Mouse (Mus musculus): ENCODE results near the gene Ppt2. TPM values are rescaled to one million over a fixed set of nuclear protein-coding genes. Genes with fewer than 3 reads are reported as not detected.
A peak's percentile ranks its signal among the peaks of the same experiment; 100 is the strongest.

The Ppt2 gene
- polyA plus RNA-seq, 1 experiment from 2014 or later, result 24.3 TPM

DNA sequence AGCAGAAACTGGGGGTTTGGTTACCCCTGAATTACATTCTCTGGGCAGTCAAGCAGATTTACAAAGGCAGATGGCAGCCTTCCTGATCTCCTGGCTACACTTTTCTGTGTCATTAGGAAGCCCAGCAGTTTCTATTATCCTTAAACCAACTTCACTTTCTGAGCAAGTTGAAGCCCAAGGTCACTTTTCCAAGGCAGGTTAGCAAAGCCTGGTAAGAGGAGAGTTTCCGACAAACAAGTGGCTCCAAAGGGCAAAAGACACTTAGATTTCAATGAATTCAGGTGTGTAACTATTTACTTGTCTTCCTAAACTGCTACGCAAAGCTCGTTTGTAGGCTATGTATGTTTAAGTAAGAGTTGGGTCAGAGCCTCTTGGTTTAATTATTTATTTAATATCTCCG is 15.1 kb upstream of the Ppt2 start:
- Histone ChIP-seq H3K4me1 (peaks cover 34% of the 10 kb centered on the region), H3K9me3 (no peaks in the 10 kb centered on the region), H3K27me3 (ENCODE audit: insufficient read depth, poor library complexity, severe bottlenecking) (no peaks in the 10 kb centered on the region), H3K4me3 (no peak overlapping the region), H3K36me3 (peaks cover 6% of the 10 kb centered on the region; the same call in 1 of the 2 replicates), H3K27ac (no peak overlapping the region)
- no peak for DNase-seq (ENCODE audit: low spot score)
- 81% methylated on average over 4 of the region's 4 CpGs for WGBS

DNA sequence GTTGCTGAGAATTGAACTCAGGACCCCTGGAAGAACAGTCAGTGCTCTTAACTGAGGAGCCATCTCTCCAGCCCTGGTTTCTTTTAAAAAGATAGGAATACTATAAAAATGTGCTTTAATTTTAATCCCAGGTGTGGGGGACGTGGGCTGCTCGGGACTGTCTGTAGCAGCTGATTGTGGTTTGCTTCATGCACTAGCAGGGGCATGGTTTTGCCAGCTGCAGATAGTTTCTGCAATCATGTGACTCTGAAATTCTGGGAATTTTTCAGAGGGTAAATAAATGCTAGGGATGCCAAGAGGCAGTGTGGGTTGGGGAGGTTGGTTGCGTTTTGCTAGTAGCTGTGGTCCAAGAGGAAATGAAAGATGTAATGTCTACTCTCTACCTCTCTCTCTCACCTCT is 13.6 kb upstream of the Ppt2 start:
- no peak overlapping the region for H3K27ac ChIP-seq
- H3K9me3 ChIP-seq, result no peaks in the 10 kb centered on the region
- no peak overlapping the region for H3K4me3 ChIP-seq
- H3K4me1 ChIP-seq, result peaks cover 24% of the 10 kb centered on the region
- H3K27me3 ChIP-seq (ENCODE audit: insufficient read depth, poor library complexity, severe bottlenecking), result no peaks in the 10 kb centered on the region
- no peak for DNase-seq (ENCODE audit: low spot score)
- H3K36me3 ChIP-seq, result peaks cover 6% of the 10 kb centered on the region; the same call in 1 of the 2 replicates
- 84% methylated on average over 3 of the region's 3 CpGs for WGBS

DNA sequence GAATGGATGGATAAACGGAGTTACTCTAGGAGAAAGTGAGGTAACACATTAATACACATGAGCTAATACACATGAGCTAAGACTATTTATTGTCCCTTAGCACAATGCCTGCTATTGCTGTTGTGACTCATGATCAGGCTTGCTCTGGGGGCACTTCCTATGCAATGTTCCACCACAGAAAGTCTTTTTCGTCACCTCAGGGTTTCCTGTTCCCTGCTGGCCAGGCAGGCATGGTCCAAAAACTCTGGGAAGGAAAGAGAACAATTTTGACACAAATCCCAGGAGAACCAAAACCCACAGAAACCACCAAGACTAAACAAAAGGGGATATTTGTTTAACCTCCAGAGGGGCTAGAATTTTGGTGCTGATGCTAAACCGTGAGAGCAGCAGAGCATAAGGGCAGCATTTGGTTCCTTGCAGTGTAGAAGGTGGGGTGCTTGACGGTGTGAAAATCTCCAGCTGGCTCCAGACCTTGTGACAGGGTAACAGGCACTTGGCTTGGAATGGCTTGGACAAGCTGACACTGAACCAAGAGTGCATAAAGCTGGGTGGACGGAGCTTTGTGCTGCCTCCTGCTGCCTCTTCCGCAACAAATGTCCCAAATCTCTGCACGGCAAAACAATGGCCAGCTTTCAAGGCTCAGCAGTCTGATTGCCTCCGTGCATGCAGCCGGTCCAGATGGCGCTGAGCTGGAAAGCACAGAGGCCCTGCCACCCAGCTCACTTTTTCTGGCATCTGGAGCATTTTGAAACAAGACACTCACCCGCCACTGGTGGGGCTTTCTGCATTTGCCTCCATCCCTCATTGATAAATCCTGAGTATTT is 12.7 kb upstream of the Ppt2 start:
- 15% methylated on average over 11 of the region's 11 CpGs for WGBS
- peak; percentile 70 for DNase-seq (ENCODE audit: low spot score)

DNA sequence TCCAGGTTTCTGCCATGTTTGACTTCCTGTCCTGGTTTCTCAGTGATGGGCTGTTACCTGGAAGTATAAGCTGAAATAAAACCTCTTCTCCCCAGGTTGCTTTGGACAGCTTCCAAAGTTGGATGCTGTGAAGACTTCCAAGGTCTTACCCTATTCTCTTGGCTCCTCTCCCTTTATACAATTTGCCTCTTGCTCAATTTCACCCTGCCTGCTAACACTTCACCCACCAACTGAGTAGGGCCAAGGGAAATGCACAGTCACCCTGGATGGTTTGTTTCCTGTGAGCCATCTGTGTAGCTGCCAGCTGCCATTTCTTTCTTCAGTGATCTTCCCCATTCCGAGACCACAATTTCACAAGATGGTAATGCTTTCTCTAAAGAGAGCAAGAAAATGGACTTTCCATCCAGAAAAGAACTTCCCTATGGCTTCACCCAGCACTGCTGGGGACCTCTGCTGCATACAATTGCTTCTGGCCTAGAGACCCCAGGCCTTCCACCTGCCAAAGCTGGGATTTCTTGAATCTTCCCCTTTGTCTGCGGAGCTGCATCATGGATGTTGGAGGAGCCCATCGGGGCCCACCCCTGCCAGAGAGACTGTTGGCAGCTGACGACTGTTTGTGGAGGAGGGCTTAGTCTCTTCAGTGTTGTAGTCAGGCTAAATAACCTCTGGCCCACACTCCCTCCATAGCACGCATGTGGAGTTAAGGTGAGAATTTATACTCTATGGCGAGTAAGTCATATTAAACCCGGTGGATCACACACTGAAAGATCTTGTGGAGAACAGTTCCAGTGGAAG is 11.3 kb upstream of the Ppt2 start:
- no peak for DNase-seq (ENCODE audit: low spot score)
- no peaks in the 10 kb centered on the region for H3K9me3 ChIP-seq
- peaks cover 11% of the 10 kb centered on the region; the same call in 1 of the 2 replicates for H3K27me3 ChIP-seq (ENCODE audit: insufficient read depth, poor library complexity, severe bottlenecking)
- H3K4me1 ChIP-seq, result peaks cover 8% of the 10 kb centered on the region; the same call in 1 of the 2 replicates
- H3K36me3 ChIP-seq, result no peaks in the 10 kb centered on the region
- H3K4me3 ChIP-seq, result no peak overlapping the region
- WGBS, result 80% methylated on average over 7 of the region's 7 CpGs
- 0 out of 2 replicates have a peak overlapping the region, but pooled peaks have one; percentile 18 for H3K27ac ChIP-seq

More for the DNA sequence above, 12.7 kb upstream of the Ppt2 start:
- H3K27ac ChIP-seq, result peak overlapping the region; percentile 17
- H3K4me3 ChIP-seq, result no peak overlapping the region
- H3K9me3 ChIP-seq, result no peaks in the 10 kb centered on the region
- H3K36me3 ChIP-seq, result peaks cover 4% of the 10 kb centered on the region; the same call in 1 of the 2 replicates
- H3K4me1 ChIP-seq, result peaks cover 19% of the 10 kb centered on the region
- H3K27me3 ChIP-seq (ENCODE audit: insufficient read depth, poor library complexity, severe bottlenecking), result peaks cover 3% of the 10 kb centered on the region; the same call in 1 of the 2 replicates

DNA sequence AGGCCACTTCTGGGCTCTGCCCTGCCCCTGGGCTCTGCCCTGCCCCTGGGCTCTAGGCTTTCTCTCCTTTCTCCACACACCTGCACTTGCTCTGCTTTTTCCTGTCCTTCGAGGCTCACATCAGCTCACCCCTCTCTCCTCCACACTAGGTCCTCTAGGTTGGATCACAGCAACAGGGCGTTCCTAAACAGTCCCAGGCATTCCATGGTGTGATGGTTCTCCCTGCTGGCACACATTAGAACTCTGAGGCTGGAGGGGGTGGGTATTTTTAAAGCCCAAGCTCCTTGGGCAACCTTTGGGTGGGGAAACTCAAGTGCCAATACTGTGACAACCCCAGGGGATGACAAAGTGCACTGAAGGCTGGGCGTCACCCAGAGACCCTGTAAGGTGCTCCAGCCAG is 9.1 kb upstream of the Ppt2 start:
- no peak for DNase-seq (ENCODE audit: low spot score)
- WGBS, result 67% methylated on average over 3 of the region's 3 CpGs
- Histone ChIP-seq H3K9me3 (no peaks in the 10 kb centered on the region), H3K27me3 (ENCODE audit: insufficient read depth, poor library complexity, severe bottlenecking) (peaks cover 28% of the 10 kb centered on the region), H3K4me1 (peaks cover 9% of the 10 kb centered on the region), H3K27ac (no peak overlapping the region), H3K4me3 (no peak overlapping the region), H3K36me3 (no peaks in the 10 kb centered on the region)

DNA sequence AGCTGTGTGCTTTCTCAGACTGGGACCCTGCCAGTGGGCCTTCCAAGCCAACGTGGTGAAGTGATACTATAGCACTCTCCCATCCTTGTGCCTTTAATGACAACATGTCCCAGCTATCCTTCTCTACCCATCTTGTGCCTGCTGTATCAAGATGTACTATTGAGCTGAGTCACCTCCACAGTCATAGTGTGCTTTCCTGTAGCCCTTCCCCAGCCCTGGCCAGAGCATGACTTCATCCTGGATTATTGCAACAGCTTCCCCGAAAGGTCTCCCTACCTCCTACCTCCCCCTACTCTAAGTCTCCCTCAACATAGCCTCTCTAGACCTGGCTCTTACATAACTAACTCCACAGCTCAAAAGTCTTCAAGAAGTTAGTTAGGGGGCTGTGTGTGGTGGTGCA is 7.4 kb upstream of the Ppt2 start:
- Histone ChIP-seq H3K4me3 (no peak overlapping the region), H3K9me3 (no peaks in the 10 kb centered on the region), H3K27me3 (ENCODE audit: insufficient read depth, poor library complexity, severe bottlenecking) (peaks cover 46% of the 10 kb centered on the region), H3K27ac (no peak overlapping the region), H3K36me3 (no peaks in the 10 kb centered on the region), H3K4me1 (peaks cover 18% of the 10 kb centered on the region)
- no peak for DNase-seq (ENCODE audit: low spot score)
- 79% methylated on average over 2 of the region's 2 CpGs for WGBS

DNA sequence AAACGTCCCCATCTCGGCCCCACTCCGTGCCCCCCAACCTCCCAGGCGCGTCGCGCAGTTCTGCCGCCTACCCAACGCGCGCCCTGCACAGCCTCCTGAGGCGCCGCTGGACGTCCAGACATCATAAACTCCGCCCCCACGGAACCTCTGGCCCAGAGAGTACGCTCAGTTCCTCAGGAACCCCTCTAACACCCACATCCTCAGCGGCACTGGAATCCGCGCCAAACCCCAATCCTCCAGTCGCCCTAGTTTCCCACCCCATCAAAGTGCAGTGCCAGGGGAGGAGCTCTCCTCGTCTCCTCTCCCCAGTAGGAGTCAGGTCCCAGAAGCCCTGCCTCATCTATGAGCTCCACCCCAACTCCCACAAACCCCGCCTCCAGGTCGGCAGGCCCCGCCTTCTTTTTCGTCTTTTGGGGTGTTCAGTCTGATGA is 4.0 kb upstream of the Ppt2 start:
- peaks cover 44% of the 10 kb centered on the region for H3K4me1 ChIP-seq
- DNase-seq (ENCODE audit: low spot score), result no peak
- peak overlapping the region; percentile 42; the same call in 1 of the 2 replicates for H3K27ac ChIP-seq
- H3K9me3 ChIP-seq, result no peaks in the 10 kb centered on the region
- peak overlapping the region; percentile 57 for H3K4me3 ChIP-seq
- no peaks in the 10 kb centered on the region for H3K36me3 ChIP-seq
- H3K27me3 ChIP-seq (ENCODE audit: insufficient read depth, poor library complexity, severe bottlenecking), result peaks cover 73% of the 10 kb centered on the region
- 2% methylated on average over 26 of the region's 26 CpGs for WGBS

DNA sequence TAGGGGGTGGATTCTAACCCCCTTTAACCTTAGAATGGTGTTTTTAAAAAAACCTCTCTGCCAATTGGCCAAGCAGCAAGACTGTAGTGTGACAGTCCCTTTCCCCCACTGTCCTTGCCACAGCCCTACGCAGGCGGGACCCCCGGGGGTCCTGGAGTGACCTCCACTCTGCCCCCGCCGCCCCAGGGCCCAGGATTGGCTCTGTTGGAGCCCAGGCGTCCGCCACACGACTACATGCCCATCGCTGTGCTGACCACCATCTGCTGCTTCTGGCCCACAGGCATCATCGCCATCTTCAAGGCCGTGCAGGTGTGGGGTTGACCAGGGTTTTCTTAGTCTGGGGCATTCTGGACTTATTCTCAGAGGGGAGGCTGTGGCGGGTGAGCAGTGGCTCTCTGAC is 3.3 kb upstream of the Ppt2 start:
- peaks cover 45% of the 10 kb centered on the region for H3K4me1 ChIP-seq
- H3K4me3 ChIP-seq, result peak overlapping the region; percentile 57
- H3K27ac ChIP-seq, result 0 out of 2 replicates have a peak overlapping the region, but pooled peaks have one; percentile 42
- WGBS, result 6% methylated on average over 12 of the region's 12 CpGs
- H3K27me3 ChIP-seq (ENCODE audit: insufficient read depth, poor library complexity, severe bottlenecking), result peaks cover 73% of the 10 kb centered on the region
- no peak for DNase-seq (ENCODE audit: low spot score)
- no peaks in the 10 kb centered on the region for H3K9me3 ChIP-seq
- H3K36me3 ChIP-seq, result no peaks in the 10 kb centered on the region

DNA sequence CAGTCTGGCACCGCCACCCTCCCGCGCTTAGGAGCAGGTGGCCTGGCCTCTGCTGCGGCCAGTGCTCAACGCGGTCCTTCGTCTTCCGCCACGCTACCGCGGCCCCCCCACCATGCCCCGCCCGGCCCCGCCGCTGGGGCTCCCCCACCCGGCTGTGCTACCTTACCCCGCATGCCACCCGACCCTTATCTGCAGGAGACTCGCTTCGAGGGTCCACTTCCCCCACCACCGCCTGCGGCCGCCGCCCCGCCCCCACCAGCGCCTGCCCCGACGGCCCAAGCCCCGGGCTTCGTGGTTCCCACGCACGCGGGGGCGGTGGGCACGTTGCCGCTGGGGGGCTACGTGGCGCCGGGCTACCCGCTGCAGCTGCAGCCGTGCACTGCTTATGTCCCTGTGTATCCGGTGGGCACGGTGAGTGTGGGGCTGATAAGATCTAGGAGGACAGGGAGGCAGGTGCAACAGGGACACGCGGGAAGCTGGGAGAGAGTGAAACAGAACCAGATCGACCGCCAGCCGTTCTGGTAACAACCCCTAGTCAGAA is 2.5 kb upstream of the Ppt2 start:
- DNase-seq (ENCODE audit: low spot score), result no peak
- H3K9me3 ChIP-seq, result no peaks in the 10 kb centered on the region
- H3K27ac ChIP-seq, result 0 out of 2 replicates have a peak overlapping the region, but pooled peaks have one; percentile 1
- peaks cover 54% of the 10 kb centered on the region for H3K4me1 ChIP-seq
- H3K4me3 ChIP-seq, result peak overlapping the region; percentile 57
- peaks cover 68% of the 10 kb centered on the region for H3K27me3 ChIP-seq (ENCODE audit: insufficient read depth, poor library complexity, severe bottlenecking)
- no peaks in the 10 kb centered on the region for H3K36me3 ChIP-seq
- 2% methylated on average over 48 of the region's 48 CpGs for WGBS

DNA sequence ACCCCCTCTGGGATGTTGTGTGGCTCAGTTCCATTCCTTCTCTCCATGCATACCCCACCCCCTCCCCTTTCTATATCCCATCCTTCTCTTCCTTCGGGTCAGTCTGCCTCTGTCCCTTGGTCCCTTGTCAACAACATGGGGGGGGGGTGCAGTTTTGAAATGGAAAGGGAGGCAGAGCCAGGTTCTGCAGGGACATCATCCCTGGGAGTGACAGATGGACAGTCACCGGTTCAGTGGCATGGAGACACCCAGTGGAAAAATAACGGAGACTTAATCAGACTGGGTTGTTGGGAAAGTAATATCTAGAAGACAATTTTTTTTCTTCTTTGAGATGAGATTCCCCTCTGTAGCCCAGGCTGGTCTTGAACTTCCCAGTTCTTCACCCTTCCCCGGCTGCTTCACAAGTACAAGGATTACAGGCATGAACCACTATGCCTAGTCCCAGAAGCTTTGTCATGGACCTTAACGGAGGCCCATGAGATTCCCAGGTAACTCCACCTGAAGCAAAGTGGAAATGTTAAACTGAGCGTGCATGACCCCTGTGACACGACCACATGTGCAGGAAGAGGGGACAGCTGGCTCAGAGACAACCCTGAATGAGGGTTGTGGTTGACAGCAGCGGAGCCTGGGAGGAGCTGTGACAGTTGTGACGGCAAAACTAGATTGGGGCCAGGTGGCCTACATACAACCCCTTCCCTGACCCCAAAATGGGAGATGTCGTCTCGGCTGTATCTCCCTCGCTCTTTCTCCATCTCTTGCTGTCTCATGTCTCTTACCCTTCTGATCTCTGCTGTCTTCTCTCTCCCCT is 1.7 kb upstream of the Ppt2 start:
- H3K9me3 ChIP-seq, result no peaks in the 10 kb centered on the region
- peak overlapping the region; percentile 57 for H3K4me3 ChIP-seq
- DNase-seq (ENCODE audit: low spot score), result no peak
- H3K4me1 ChIP-seq, result peaks cover 55% of the 10 kb centered on the region
- peaks cover 62% of the 10 kb centered on the region for H3K27me3 ChIP-seq (ENCODE audit: insufficient read depth, poor library complexity, severe bottlenecking)
- 15% methylated on average over 12 of the region's 12 CpGs for WGBS
- H3K27ac ChIP-seq, result 0 out of 2 replicates have a peak overlapping the region, but pooled peaks have one; percentile 1
- peaks cover 6% of the 10 kb centered on the region; the same call in 1 of the 2 replicates for H3K36me3 ChIP-seq

DNA sequence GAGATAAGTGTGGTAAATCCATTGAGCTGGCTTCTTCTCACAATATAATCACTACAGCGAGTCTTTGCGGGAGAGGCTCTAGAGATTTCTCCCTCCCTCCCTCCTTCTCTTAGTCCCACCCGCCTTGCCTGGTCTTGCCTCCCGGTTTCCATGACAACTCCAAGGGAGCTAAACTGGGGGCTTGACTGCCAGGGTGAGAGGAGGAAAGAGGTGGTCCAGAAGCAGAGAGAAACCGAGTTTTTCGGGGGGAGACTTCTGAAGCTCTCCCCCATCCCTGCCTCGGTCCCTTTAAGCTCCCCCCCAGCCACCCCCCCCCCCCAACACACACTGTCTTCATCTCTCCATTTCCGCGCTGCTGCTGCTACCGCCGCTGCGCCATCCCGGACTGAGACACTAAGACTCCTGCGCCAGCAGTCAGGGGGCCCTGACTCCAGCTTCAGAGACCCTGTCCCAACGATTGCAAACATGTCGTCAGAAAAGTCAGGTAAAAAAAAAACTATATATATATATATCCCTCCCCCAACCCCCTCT is 976 bp upstream of the Ppt2 start, which contains the start of gene Prrt1:
Prrt1 (plus strand) TSS at position 313 of the 531 bp plus-strand sequence.
- peak within 1 kb of the TSS; percentile 70 for H3K4me3 ChIP-seq
- H3K27ac ChIP-seq, result peak within 1 kb of the TSS; percentile 93
- no peak for DNase-seq (ENCODE audit: low spot score)
- H3K4me1 ChIP-seq, result peaks cover 55% of the 10 kb centered on the region
- H3K36me3 ChIP-seq, result peaks cover 6% of the 10 kb centered on the region; the same call in 1 of the 2 replicates
- no peaks in the 10 kb centered on the region for H3K9me3 ChIP-seq
- WGBS, result 2% methylated on average over 16 of the region's 16 CpGs
- H3K27me3 ChIP-seq (ENCODE audit: insufficient read depth, poor library complexity, severe bottlenecking), result peaks cover 62% of the 10 kb centered on the region

DNA sequence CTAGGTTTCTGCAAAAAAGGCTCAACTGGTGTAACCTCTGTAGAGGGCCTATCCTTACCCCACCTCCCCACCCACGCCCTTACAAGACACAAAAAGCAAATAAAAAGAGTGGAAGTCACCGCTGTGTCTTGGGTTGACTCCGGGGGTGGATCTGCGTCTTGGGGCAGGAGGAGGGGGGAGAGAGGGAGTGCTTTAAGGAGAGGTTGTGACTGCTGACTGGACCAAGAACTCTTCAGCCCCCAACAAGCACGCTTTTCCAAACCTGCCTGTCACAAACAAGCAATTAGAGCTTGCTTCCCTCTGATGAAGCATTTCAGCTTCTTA is 296 bp upstream of the Ppt2 start:
- peaks cover 55% of the 10 kb centered on the region for H3K4me1 ChIP-seq
- peak overlapping the region; percentile 93 for H3K27ac ChIP-seq
- H3K9me3 ChIP-seq, result no peaks in the 10 kb centered on the region
- WGBS, result 29% methylated on average over 5 of the region's 5 CpGs
- peak overlapping the region; percentile 70 for H3K4me3 ChIP-seq
- peaks cover 11% of the 10 kb centered on the region; the same call in 1 of the 2 replicates for H3K36me3 ChIP-seq
- peaks cover 56% of the 10 kb centered on the region for H3K27me3 ChIP-seq (ENCODE audit: insufficient read depth, poor library complexity, severe bottlenecking)
- no peak for DNase-seq (ENCODE audit: low spot score)
